Comparison of ENCODE assay signal across 15 mouse cellular contexts in genomic region chr2:157985611-157986010, GRCm38 (mm10). TPM values are rescaled to one million over a fixed set of nuclear protein-coding genes. Genes with fewer than 3 reads are reported as not detected.
DNase-seq lines count a peak whose midpoint lies in the region; ATAC-seq lines count a peak whose summit lies in the region.
"Had no signal": no experiment of that assay in that cellular context is flagged by ENCODE, and none has a peak within 500 bp of the region (broad histone marks: within the 10 kb centered on the region; RNA-seq: fewer than 3 reads in every experiment).

No protein-coding gene starts in this region.

- no peaks in the 10 kb centered on the region for H3K27me3 ChIP-seq in heart, embryonic 15.5 days
- no peaks in the 10 kb centered on the region for H3K27me3 ChIP-seq in neural tube, embryonic 15.5 days (replicated peaks)
- H3K27me3 ChIP-seq: stomach, embryonic 15.5 days had no signal

- no peak overlapping the region for H3K9ac ChIP-seq in heart, embryonic 15.5 days
- H3K9ac ChIP-seq in neural tube, embryonic 15.5 days (replicated peaks): no peak overlapping the region
- H3K9ac ChIP-seq: lung, embryonic 14.5 days; stomach, embryonic 15.5 days had no signal

- WGBS in heart, embryonic 15.5 days: 54% methylated on average over 4 of the region's 4 CpGs
- 82% methylated on average over 4 of the region's 4 CpGs for WGBS in neural tube, embryonic 15.5 days

- H3K27ac ChIP-seq in heart, embryonic 15.5 days: 0 out of 2 replicates have a peak overlapping the region, but pooled peaks have one; percentile 15
- peak overlapping the region; percentile 63; the same call in 1 of the 2 replicates for H3K27ac ChIP-seq in neural tube, embryonic 15.5 days (replicated peaks)
- H3K27ac ChIP-seq: stomach, embryonic 15.5 days had no signal

- DNase-seq in cerebellum, adult 11-12 months: peak; percentile 15
- no peak for DNase-seq in cerebellum, postnatal 4 days (ENCODE audit: low spot score in 2 of 2)
- DNase-seq in heart, postnatal 14 days: no peak
- no peak for DNase-seq in neural tube, embryonic 10.5 days (ENCODE audit: extremely low spot score, low spot score)
- DNase-seq in thymus, adult 18-20 months: no peak
- DNase-seq in urinary bladder, postnatal 14 days (ENCODE audit: low spot score): no peak
- DNase-seq: gastrocnemius, postnatal 36 days; kidney, adult 18-20 months; kidney, postnatal 25 days; lung, embryonic 14.5 days; thymus, postnatal 25 days had no signal

- no peaks in the 10 kb centered on the region for H3K9me3 ChIP-seq in heart, embryonic 15.5 days (replicated peaks)
- no peaks in the 10 kb centered on the region for H3K9me3 ChIP-seq in neural tube, embryonic 15.5 days (replicated peaks)
- H3K9me3 ChIP-seq: stomach, embryonic 15.5 days had no signal

- H3K4me1 ChIP-seq in heart, embryonic 15.5 days (replicated peaks): peaks cover 26% of the 10 kb centered on the region
- peaks cover 54% of the 10 kb centered on the region for H3K4me1 ChIP-seq in neural tube, embryonic 15.5 days
- H3K4me1 ChIP-seq: stomach, embryonic 15.5 days had no signal

- no peak overlapping the region; the same call in 1 of the 2 replicates for H3K4me2 ChIP-seq in heart, embryonic 15.5 days
- H3K4me2 ChIP-seq in neural tube, embryonic 15.5 days: no peak overlapping the region
- H3K4me2 ChIP-seq: lung, embryonic 14.5 days; stomach, embryonic 15.5 days had no signal

- intact Hi-C loops in heart, postnatal 14 days (cut with DNase I): no loop called here

- no peak overlapping the region for H3K4me3 ChIP-seq in heart, embryonic 15.5 days
- no peak overlapping the region for H3K4me3 ChIP-seq in neural tube, embryonic 15.5 days (replicated peaks)
- H3K4me3 ChIP-seq: stomach, embryonic 15.5 days had no signal

- ATAC-seq in heart, embryonic 15.5 days (replicated peaks; ENCODE audit: insufficient number of reproducible peaks, insufficient read depth, low FRiP score, low read depth): no peak
- no peak for ATAC-seq in neural tube, embryonic 15.5 days (ENCODE audit: low FRiP score)
- ATAC-seq: forebrain, embryonic 16.5 days had no signal

- H3K36me3 ChIP-seq in heart, embryonic 15.5 days: peaks cover 18% of the 10 kb centered on the region
- H3K36me3 ChIP-seq in neural tube, embryonic 15.5 days: no peaks in the 10 kb centered on the region; the same call in 1 of the 2 replicates

RNA-seq across cellular contexts. Expression of gene Tti1, which starts 42.6 kb away (rescaled TPM):
- polyA plus RNA-seq in heart, embryonic 15.5 days (2015; fragmentation: Nextera tagmentation; extraction: Ambion mirVana): 22.0 and 23.5 TPM in 2 replicates
- 10 to 100 TPM; 22.0 to 22.5 TPM for total RNA-seq in heart, postnatal 14 days (2021)
- polyA plus RNA-seq in neural tube, embryonic 15.5 days (2015; fragmentation: Nextera tagmentation; extraction: Ambion mirVana): 14.7 and 17.3 TPM in 2 replicates

RNA-seq across cellular contexts. Expression of gene Rprd1b, which starts 42.7 kb away (rescaled TPM):
- 26.5 and 28.6 TPM in 2 replicates for polyA plus RNA-seq in heart, embryonic 15.5 days (2015; fragmentation: Nextera tagmentation; extraction: Ambion mirVana)
- total RNA-seq in heart, postnatal 14 days (2021): 10 to 100 TPM; 29.6 to 31.1 TPM
- 28.5 and 32.8 TPM in 2 replicates for polyA plus RNA-seq in neural tube, embryonic 15.5 days (2015; fragmentation: Nextera tagmentation; extraction: Ambion mirVana)
